Mouse (Mus musculus) MEL (cell line): ENCODE data around the gene Cyp2c37. TPM values are rescaled to one million over a fixed set of nuclear protein-coding genes. Genes with fewer than 3 reads are reported as not detected.
"Not testable (repeated sequence)": the region's sequence is repeated elsewhere in the genome, so short reads cannot be mapped to it uniquely, and the experiment has no call there.

Experiments
- DNase-seq: peaks from one replicate; pipeline ENCODE4 v3.0.0; 2011; ENCODE audit warnings: low read depth, low spot score
- H3K27ac ChIP-seq: 2 replicates; pipeline ENCODE4 v1.5.1; 2012; ENCODE audit warnings: low read depth, mild to moderate bottlenecking, control low read depth, low read length, moderate library complexity; ENCODE audit not compliant: control insufficient read depth
- H3K27me3 ChIP-seq, 2 experiments: fragments of 150-350 bp in 1 of 2; sonication (generic) in 1 of 2; 2 replicates each; pipeline ENCODE4 v1.6.1; 2012; ENCODE audit warnings: low read length in 2 of 2, mild to moderate bottlenecking in 2 of 2, improper control_type of control experiment in 1 of 2, moderate library complexity in 1 of 2; ENCODE audit not compliant: insufficient read depth in 2 of 2, control insufficient read depth in 1 of 2
- H3K36me3 ChIP-seq, 2 experiments: 2 replicates each; pipeline ENCODE4 v1.6.1; 2012 to 2014; ENCODE audit warnings: low read length in 2 of 2, improper control_type of control experiment in 1 of 2, inconsistent platforms in 1 of 2, mild to moderate bottlenecking in 1 of 2; ENCODE audit not compliant: insufficient read depth in 2 of 2, control insufficient read depth in 1 of 2
- H3K4me1 ChIP-seq, 2 experiments: fragments of 150-350 bp in 1 of 2; sonication (generic) in 1 of 2; 2 replicates each; pipeline ENCODE4 v1.6.1; 2012; ENCODE audit warnings: low read length in 2 of 2, improper control_type of control experiment in 1 of 2, mild to moderate bottlenecking in 1 of 2; ENCODE audit not compliant: insufficient read depth in 2 of 2, control insufficient read depth in 1 of 2
- H3K4me3 ChIP-seq, 2 experiments: fragments of 150-350 bp in 1 of 2; sonication (generic) in 1 of 2; 2 replicates each; pipeline ENCODE4 v1.5.1; 2012; ENCODE audit warnings: low read depth in 2 of 2, low read length in 2 of 2, mild to moderate bottlenecking in 2 of 2, moderate library complexity in 2 of 2, control low read depth in 1 of 2, improper control_type of control experiment in 1 of 2; ENCODE audit not compliant: control insufficient read depth in 1 of 2, insufficient read depth in 1 of 2
- H3K79me2 ChIP-seq: 2 replicates; pipeline ENCODE4 v1.6.1; 2012; ENCODE audit warnings: mild to moderate bottlenecking, low read length, moderate library complexity; ENCODE audit not compliant: control insufficient read depth, poor library complexity, insufficient read depth
- H3K9ac ChIP-seq: 2 replicates; pipeline ENCODE4 v1.6.1; 2012; ENCODE audit warnings: low read depth, mild to moderate bottlenecking, control low read depth, low read length, moderate library complexity; ENCODE audit not compliant: control insufficient read depth, poor library complexity, severe bottlenecking
- H3K9me3 ChIP-seq: fragments of 150-350 bp; sonication (generic); replicated peaks from 2 replicates; pipeline ENCODE4 v1.6.1; 2012; ENCODE audit warnings: mild to moderate bottlenecking, low read length, improper control_type of control experiment, moderate library complexity; ENCODE audit not compliant: insufficient read depth
- CHD1 ChIP-seq: IDR thresholded peaks from 2 replicates; pipeline ENCODE4 v1.6.1; 2012; ENCODE audit warnings: low read depth, mild to moderate bottlenecking, inconsistent platforms, low read length, improper control_type of control experiment
- polyA plus RNA-seq, 2 experiments: library from polyadenylated mRNA; stranded (reverse) in 1 of 2; unstranded in 1 of 2; fragments of >175 nt in 1 of 2; fragments of >200 nt in 1 of 2; gene quantifications; 2 replicates each; pipeline versions ENCODE4 v1.2.1 to v1.2.4; 2012; ENCODE audit warnings: low replicate concordance in 2 of 2, low read depth in 1 of 2; ENCODE audit not compliant: insufficient read length in 2 of 2, insufficient read depth in 1 of 2, missing spikeins in 1 of 2
- total RNA-seq: library from RNA; depleted of rRNA; stranded (reverse); fragments of 300-350 nt; gene quantifications from 2 replicates; pipeline ENCODE4 v1.2.3, GENCODE M21; 2012; rRNA removed

The Cyp2c37 gene
- total RNA-seq (not detected in 2 replicates), polyA plus RNA-seq (not detected)

- H3K4me1 ChIP-seq, H3K27ac ChIP-seq, H3K4me3 ChIP-seq, DNase-seq, H3K9me3 ChIP-seq, H3K79me2 ChIP-seq, H3K27me3 ChIP-seq, H3K36me3 ChIP-seq, H3K9ac ChIP-seq: not testable (repeated sequence)
Observed at GRCm38 (mm10) chr19:39992140-39992539, at the start of gene Cyp2c37. Cyp2c37 (plus strand) TSS chr19:39992424.

- H3K27me3 ChIP-seq, H3K4me3 ChIP-seq, DNase-seq, H3K9ac ChIP-seq, H3K79me2 ChIP-seq, H3K9me3 ChIP-seq, H3K36me3 ChIP-seq, H3K27ac ChIP-seq, H3K4me1 ChIP-seq: not testable (repeated sequence)
Observed at GRCm38 (mm10) chr19:39960861-39961260, 31.4 kb upstream of the Cyp2c37 start.

GRCm38 (mm10) chr19:39971096-39971495 lies 21.1 kb upstream of the Cyp2c37 start:
- not testable (repeated sequence) for H3K4me3 ChIP-seq, H3K27ac ChIP-seq, DNase-seq, H3K27me3 ChIP-seq, H3K79me2 ChIP-seq, H3K9ac ChIP-seq, H3K4me1 ChIP-seq, H3K36me3 ChIP-seq, H3K9me3 ChIP-seq

- no peak for DNase-seq
- Histone ChIP-seq H3K79me2 (no peaks in the 10 kb centered on the region), H3K4me3 (no peak overlapping the region), H3K9ac (no peak overlapping the region), H3K4me1 (no peaks in the 10 kb centered on the region), H3K27me3 (no peaks in the 10 kb centered on the region), H3K9me3 (no peaks in the 10 kb centered on the region), H3K27ac (no peak overlapping the region), H3K36me3 (no peaks in the 10 kb centered on the region)
- no peak for TF ChIP-seq CHD1
Observed at GRCm38 (mm10) chr19:39989471-39989870, 2.8 kb upstream of the Cyp2c37 start.

Other genes starting within 250 kb of the Cyp2c37 start
- not detected in 2 replicates for gene Cyp2c40, start 179.6 kb upstream of the Cyp2c37 start, total RNA-seq
- not detected for gene Cyp2c40, start 179.6 kb upstream of the Cyp2c37 start, polyA plus RNA-seq
- gene Cyp2c69, start 105.6 kb upstream of the Cyp2c37 start, total RNA-seq: not detected in 2 replicates
- not detected for gene Cyp2c69, start 105.6 kb upstream of the Cyp2c37 start, polyA plus RNA-seq
- not detected in 2 replicates for gene Cyp2c54, start 81.4 kb downstream of the Cyp2c37 start, total RNA-seq
- gene Cyp2c54, start 81.4 kb downstream of the Cyp2c37 start, polyA plus RNA-seq: not detected
- not detected in 2 replicates for gene Cyp2c50, start 97.3 kb downstream of the Cyp2c37 start, total RNA-seq
- not detected for gene Cyp2c50, start 97.3 kb downstream of the Cyp2c37 start, polyA plus RNA-seq
- not detected in 2 replicates for gene Cyp2c70, start 194.9 kb downstream of the Cyp2c37 start, total RNA-seq
- gene Cyp2c70, start 194.9 kb downstream of the Cyp2c37 start, polyA plus RNA-seq: not detected